Mouse (Mus musculus): ENCODE data around the gene F830045P16Rik. TPM values are rescaled to one million over a fixed set of nuclear protein-coding genes. Genes with fewer than 3 reads are reported as not detected.
"Not testable (repeated sequence)": the region's sequence is repeated elsewhere in the genome, so short reads cannot be mapped to it uniquely, and the experiment has no call there.

Gene F830045P16Rik
- polyA plus RNA-seq, 1 experiment: not detected

- Histone ChIP-seq H3K4me1 (ENCODE audit: control insufficient read depth, insufficient read depth, low read length) (no peaks in the 10 kb centered on the region), H3K9ac (ENCODE audit: low read depth, poor library complexity, severe bottlenecking) (no peak overlapping the region), H3K9me3 (replicated peaks; ENCODE audit: control insufficient read depth, insufficient read depth, low read length, poor library complexity, severe bottlenecking) (no peaks in the 10 kb centered on the region), H3K36me3 (ENCODE audit: control insufficient read depth, insufficient read depth, low read length, poor library complexity, severe bottlenecking) (no peaks in the 10 kb centered on the region), H3K4me3 (ENCODE audit: low read depth, low read length) (no peak overlapping the region), H3K27me3 (ENCODE audit: control insufficient read depth, insufficient read depth, low read length, poor library complexity, severe bottlenecking) (no peaks in the 10 kb centered on the region), H3K27ac (ENCODE audit: insufficient read depth, low read length) (no peak overlapping the region)
- TF ChIP-seq CTCF (IDR thresholded peaks at IDR 0.05; ENCODE audit: low read depth, low read length): no peak
- no peak for TF ChIP-seq EP300 (IDR thresholded peaks at IDR 0.05; ENCODE audit: insufficient read depth, low read depth, low read length)
- no peak for TF ChIP-seq POLR2A (IDR thresholded peaks at IDR 0.05; ENCODE audit: insufficient read depth, low read length)
Measured at GRCm38 (mm10) chr2:129489496-129490285, 46.7 kb downstream of the F830045P16Rik start.

- Histone ChIP-seq H3K9me3 (replicated peaks; ENCODE audit: control insufficient read depth, insufficient read depth, low read length, poor library complexity, severe bottlenecking) (no peaks in the 10 kb centered on the region), H3K4me1 (ENCODE audit: control insufficient read depth, insufficient read depth, low read length) (no peaks in the 10 kb centered on the region), H3K9ac (ENCODE audit: low read depth, poor library complexity, severe bottlenecking) (no peak overlapping the region), H3K27ac (ENCODE audit: insufficient read depth, low read length) (no peak overlapping the region), H3K36me3 (ENCODE audit: control insufficient read depth, insufficient read depth, low read length, poor library complexity, severe bottlenecking) (no peaks in the 10 kb centered on the region), H3K27me3 (ENCODE audit: control insufficient read depth, insufficient read depth, low read length, poor library complexity, severe bottlenecking) (no peaks in the 10 kb centered on the region), H3K4me3 (ENCODE audit: low read depth, low read length) (no peak overlapping the region)
- TF ChIP-seq POLR2A (IDR thresholded peaks at IDR 0.05; ENCODE audit: insufficient read depth, low read length) (no peak), EP300 (IDR thresholded peaks at IDR 0.05; ENCODE audit: insufficient read depth, low read depth, low read length) (no peak), CTCF (IDR thresholded peaks at IDR 0.05; ENCODE audit: low read depth, low read length) (no peak)
Measured at GRCm38 (mm10) chr2:129483150-129483549, 53.3 kb downstream of the F830045P16Rik start.

- no peaks in the 10 kb centered on the region for H3K27me3 ChIP-seq (ENCODE audit: control insufficient read depth, insufficient read depth, low read length, poor library complexity, severe bottlenecking)
- TF ChIP-seq CTCF (IDR thresholded peaks at IDR 0.05; ENCODE audit: low read depth, low read length) (peak; percentile 19), POLR2A (IDR thresholded peaks at IDR 0.05; ENCODE audit: insufficient read depth, low read length) (no peak)
- H3K4me1 ChIP-seq (ENCODE audit: control insufficient read depth, insufficient read depth, low read length): no peaks in the 10 kb centered on the region
- H3K4me3 ChIP-seq (ENCODE audit: low read depth, low read length): no peak overlapping the region
- no peak overlapping the region for H3K27ac ChIP-seq (ENCODE audit: insufficient read depth, low read length)
- H3K9ac ChIP-seq (ENCODE audit: low read depth, poor library complexity, severe bottlenecking): no peak overlapping the region
- H3K36me3 ChIP-seq (ENCODE audit: control insufficient read depth, insufficient read depth, low read length, poor library complexity, severe bottlenecking): no peaks in the 10 kb centered on the region
- H3K9me3 ChIP-seq (replicated peaks; ENCODE audit: control insufficient read depth, insufficient read depth, low read length, poor library complexity, severe bottlenecking): no peaks in the 10 kb centered on the region
Measured at GRCm38 (mm10) chr2:129471905-129472304, 64.5 kb downstream of the F830045P16Rik start.

- Histone ChIP-seq H3K27ac (ENCODE audit: insufficient read depth, low read length) (no peak overlapping the region), H3K4me1 (ENCODE audit: control insufficient read depth, insufficient read depth, low read length) (no peaks in the 10 kb centered on the region), H3K27me3 (ENCODE audit: control insufficient read depth, insufficient read depth, low read length, poor library complexity, severe bottlenecking) (no peaks in the 10 kb centered on the region), H3K4me3 (ENCODE audit: low read depth, low read length) (no peak overlapping the region), H3K36me3 (ENCODE audit: control insufficient read depth, insufficient read depth, low read length, poor library complexity, severe bottlenecking) (no peaks in the 10 kb centered on the region), H3K9ac (ENCODE audit: low read depth, poor library complexity, severe bottlenecking) (no peak overlapping the region), H3K9me3 (replicated peaks; ENCODE audit: control insufficient read depth, insufficient read depth, low read length, poor library complexity, severe bottlenecking) (no peaks in the 10 kb centered on the region)
- no peak for TF ChIP-seq CTCF (IDR thresholded peaks at IDR 0.05; ENCODE audit: low read depth, low read length)
- TF ChIP-seq POLR2A (IDR thresholded peaks at IDR 0.05; ENCODE audit: insufficient read depth, low read length): no peak
- no peak for TF ChIP-seq EP300 (IDR thresholded peaks at IDR 0.05; ENCODE audit: insufficient read depth, low read depth, low read length)
Measured at GRCm38 (mm10) chr2:129470839-129471238, 65.6 kb downstream of the F830045P16Rik start.

GRCm38 (mm10) chr2:129438772-129439171 lies 97.6 kb downstream of the F830045P16Rik start:
- TF ChIP-seq CTCF (IDR thresholded peaks at IDR 0.05; ENCODE audit: low read depth, low read length): peak; percentile 7
- not testable (repeated sequence) for H3K4me3 ChIP-seq (ENCODE audit: low read depth, low read length); H3K27me3 ChIP-seq (ENCODE audit: control insufficient read depth, insufficient read depth, low read length, poor library complexity, severe bottlenecking); H3K27ac ChIP-seq (ENCODE audit: insufficient read depth, low read length); H3K4me1 ChIP-seq (ENCODE audit: control insufficient read depth, insufficient read depth, low read length); H3K36me3 ChIP-seq (ENCODE audit: control insufficient read depth, insufficient read depth, low read length, poor library complexity, severe bottlenecking); H3K9me3 ChIP-seq (replicated peaks; ENCODE audit: control insufficient read depth, insufficient read depth, low read length, poor library complexity, severe bottlenecking); H3K9ac ChIP-seq (ENCODE audit: low read depth, poor library complexity, severe bottlenecking)

- Histone ChIP-seq H3K9me3 (replicated peaks; ENCODE audit: control insufficient read depth, insufficient read depth, low read length, poor library complexity, severe bottlenecking) (no peaks in the 10 kb centered on the region), H3K4me3 (ENCODE audit: low read depth, low read length) (no peak overlapping the region), H3K27ac (ENCODE audit: insufficient read depth, low read length) (no peak overlapping the region), H3K9ac (ENCODE audit: low read depth, poor library complexity, severe bottlenecking) (no peak overlapping the region), H3K36me3 (ENCODE audit: control insufficient read depth, insufficient read depth, low read length, poor library complexity, severe bottlenecking) (no peaks in the 10 kb centered on the region), H3K4me1 (ENCODE audit: control insufficient read depth, insufficient read depth, low read length) (no peaks in the 10 kb centered on the region), H3K27me3 (ENCODE audit: control insufficient read depth, insufficient read depth, low read length, poor library complexity, severe bottlenecking) (no peaks in the 10 kb centered on the region)
- no peak for TF ChIP-seq EP300 (IDR thresholded peaks at IDR 0.05; ENCODE audit: insufficient read depth, low read depth, low read length)
Measured at GRCm38 (mm10) chr2:129435154-129435553, 101.2 kb downstream of the F830045P16Rik start.

Measured in ES-Bruce4 (cell line).